Mouse (Mus musculus) hindbrain, embryonic 16.5 days (tissue): ENCODE results near the gene Ncoa7. TPM values are rescaled to one million over a fixed set of nuclear protein-coding genes. Genes with fewer than 3 reads are reported as not detected.

Source experiments
- ATAC-seq: fragments of 200-750 bp; cut with Nextera tagmentation; 2 replicates; pipeline ENCODE4 v1.8.0; 2017; ENCODE audit warnings: moderate TSS enrichment, moderate library complexity
- H3K27ac ChIP-seq: fragments of 300-500 bp; sonication (generic); 2 replicates; pipeline ENCODE4 v1.5.1; 2014; ENCODE audit warnings: low read depth, mild to moderate bottlenecking, control low read depth, low read length, moderate library complexity
- H3K27me3 ChIP-seq: fragments of 300-500 bp; sonication (generic); replicated peaks from 2 replicates; pipeline ENCODE4 v1.6.1; 2014; ENCODE audit warnings: low read length; ENCODE audit not compliant: control insufficient read depth, insufficient read depth
- H3K36me3 ChIP-seq: fragments of 300-500 bp; sonication (generic); 2 replicates; pipeline ENCODE4 v1.6.1; 2014; ENCODE audit warnings: mild to moderate bottlenecking, low read length, moderate library complexity, mixed read lengths; ENCODE audit not compliant: control insufficient read depth, insufficient read depth
- H3K4me1 ChIP-seq: fragments of 300-500 bp; sonication (generic); 2 replicates; pipeline ENCODE4 v1.6.1; 2014; ENCODE audit warnings: low read depth, low read length; ENCODE audit not compliant: control insufficient read depth, insufficient read depth
- H3K4me2 ChIP-seq: fragments of 300-500 bp; sonication (generic); 2 replicates; pipeline ENCODE4 v1.6.1; 2014; ENCODE audit warnings: mild to moderate bottlenecking, low read length, control low read depth, moderate library complexity
- H3K4me3 ChIP-seq: fragments of 300-500 bp; sonication (generic); 2 replicates; pipeline ENCODE4 v1.5.1; 2014; ENCODE audit warnings: mild to moderate bottlenecking, low read length, control low read depth, moderate library complexity
- H3K9ac ChIP-seq: fragments of 300-500 bp; sonication (generic); 2 replicates; pipeline ENCODE4 v1.6.1; 2014; ENCODE audit warnings: low read depth, mild to moderate bottlenecking, control low read depth, low read length, moderate library complexity
- H3K9me3 ChIP-seq: fragments of 300-500 bp; sonication (generic); 2 replicates; pipeline ENCODE4 v1.6.1; 2014; ENCODE audit warnings: mild to moderate bottlenecking, low read length, moderate library complexity; ENCODE audit not compliant: control insufficient read depth
- WGBS: fragments of 180-500 bp; shearing (Covaris S2); extraction: QIAGEN DNeasy Blood & Tissue Kit; methylation state at CpG from one replicate; pipeline ENCODE4 v1.1.7; 2014; 5-methylcytosine and 5-hydroxymethylcytosine counted together
- polyA plus RNA-seq: library from polyadenylated mRNA; unstranded; fragments of >200 nt; fragmentation: Nextera tagmentation; extraction: Ambion mirVana; gene quantifications from 2 replicates; pipeline ENCODE4 v1.2.1, GENCODE M21; 2015

The Ncoa7 gene
- polyA plus RNA-seq, result 25.6 and 26.1 TPM in 2 replicates

DNA sequence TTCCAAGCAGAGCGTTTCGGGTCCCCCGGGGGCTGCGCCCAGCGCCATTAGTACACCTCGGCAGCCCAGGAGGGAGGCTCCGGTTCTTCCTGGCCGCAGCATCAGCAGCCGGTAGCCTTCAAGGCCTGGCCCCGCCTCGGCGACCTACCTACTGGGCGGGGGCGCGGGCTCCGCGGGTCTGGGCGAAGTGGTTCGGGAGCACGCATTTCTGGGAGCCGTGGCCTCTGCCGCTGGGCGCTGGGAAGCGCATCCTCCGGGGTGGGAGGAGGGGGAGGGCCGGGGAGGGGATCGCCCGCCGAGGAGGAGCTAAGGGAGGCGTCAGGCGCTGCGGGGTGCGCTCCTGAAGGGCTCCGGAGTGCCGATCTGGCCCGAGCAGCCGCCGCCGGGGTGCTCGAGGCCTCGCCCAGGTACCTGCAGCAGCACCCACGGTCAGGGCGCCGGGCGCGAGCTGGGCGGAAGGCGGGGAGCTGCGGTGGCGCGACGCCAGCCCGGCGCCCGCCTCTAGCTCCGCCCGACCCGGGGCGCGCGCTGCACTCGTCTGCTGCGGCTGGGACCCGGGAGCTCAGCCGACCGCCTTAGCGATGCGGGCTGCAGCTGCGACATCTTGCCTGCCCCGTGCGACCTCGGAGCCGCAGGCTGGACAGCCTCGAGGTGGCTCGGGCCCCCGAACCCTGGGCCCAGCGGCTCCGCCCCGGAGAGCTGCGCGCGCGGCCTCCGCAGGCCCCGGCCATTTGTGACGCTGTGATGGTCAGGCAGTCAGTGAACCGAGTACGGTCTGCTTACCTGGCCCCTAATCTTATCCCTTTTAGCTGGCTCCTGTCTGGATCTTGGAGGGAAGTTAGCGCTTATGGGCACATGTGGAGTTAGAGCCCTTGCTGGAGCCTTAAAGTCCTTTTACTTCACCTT lies at the start of gene Ncoa7:
Gene Ncoa7 (minus strand): TSS at position 646 of the 906 bp plus-strand sequence.
- Histone ChIP-seq H3K4me2 (peak within 1 kb of the TSS; percentile 70), H3K4me3 (peak within 1 kb of the TSS; percentile 69), H3K4me1 (peaks cover 7% of the 10 kb centered on the region), H3K36me3 (no peaks in the 10 kb centered on the region), H3K9me3 (no peaks in the 10 kb centered on the region), H3K9ac (peak within 1 kb of the TSS; percentile 97), H3K27me3 (no peaks in the 10 kb centered on the region), H3K27ac (peak within 1 kb of the TSS; percentile 99)
- peak; percentile 94 for ATAC-seq
- under 1% methylated on average over 57 of the region's 89 CpGs for WGBS

GRCm38 (mm10) chr10:30845101-30845825 lies 42.1 kb upstream of the Ncoa7 start:
- WGBS, result 22% methylated on average over 13 of the region's 13 CpGs
- H3K4me2 ChIP-seq, result no peak overlapping the region

DNA sequence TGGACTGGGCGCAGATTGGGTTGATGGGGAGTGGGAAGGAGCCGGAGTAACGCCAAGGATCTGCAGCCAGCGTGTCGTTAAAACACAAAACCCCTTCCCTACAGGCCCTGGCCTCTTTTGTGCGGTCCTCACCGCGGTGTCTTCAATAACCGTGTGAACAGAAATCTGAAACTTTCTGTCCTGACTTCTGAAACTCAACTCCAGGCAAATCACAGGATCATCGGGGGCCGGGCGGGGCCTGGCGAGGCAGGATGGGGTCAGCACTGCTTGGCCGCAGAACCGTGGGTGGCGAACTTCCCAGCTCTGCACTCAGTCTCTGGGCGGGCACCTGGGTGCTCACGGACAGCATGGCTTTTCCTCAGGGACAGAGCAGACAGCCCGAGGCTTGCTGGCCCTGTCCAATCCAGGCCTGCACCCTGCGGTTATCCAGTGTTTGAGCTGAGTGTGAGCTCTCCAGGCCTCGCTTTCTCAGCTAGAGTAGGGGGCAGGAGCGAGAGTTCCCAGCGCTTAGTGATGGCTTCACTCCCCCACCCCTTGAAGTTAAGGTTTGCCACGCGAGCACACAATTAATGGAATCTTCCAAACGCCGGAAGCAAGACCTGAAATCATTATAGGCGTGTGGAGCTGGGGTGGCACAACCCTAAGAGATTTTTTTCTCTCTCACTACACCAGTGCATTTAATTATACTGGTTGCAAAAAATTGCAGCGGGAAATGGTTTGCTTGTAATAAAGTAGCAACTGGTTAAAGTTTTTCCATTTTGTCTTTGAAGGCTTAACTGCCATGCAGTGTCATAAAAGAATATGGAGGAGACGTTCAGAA lies 41.3 kb upstream of the Ncoa7 start:
- peaks cover 17% of the 10 kb centered on the region for H3K27me3 ChIP-seq

More at GRCm38 (mm10) chr10:30845101-30845825, 42.1 kb upstream of the Ncoa7 start:
- Histone ChIP-seq H3K27ac (no peak overlapping the region), H3K9ac (no peak overlapping the region), H3K27me3 (peaks cover 17% of the 10 kb centered on the region), H3K36me3 (no peaks in the 10 kb centered on the region), H3K9me3 (no peaks in the 10 kb centered on the region), H3K4me3 (no peak overlapping the region), H3K4me1 (peaks cover 19% of the 10 kb centered on the region)
- no peak for ATAC-seq

DNA sequence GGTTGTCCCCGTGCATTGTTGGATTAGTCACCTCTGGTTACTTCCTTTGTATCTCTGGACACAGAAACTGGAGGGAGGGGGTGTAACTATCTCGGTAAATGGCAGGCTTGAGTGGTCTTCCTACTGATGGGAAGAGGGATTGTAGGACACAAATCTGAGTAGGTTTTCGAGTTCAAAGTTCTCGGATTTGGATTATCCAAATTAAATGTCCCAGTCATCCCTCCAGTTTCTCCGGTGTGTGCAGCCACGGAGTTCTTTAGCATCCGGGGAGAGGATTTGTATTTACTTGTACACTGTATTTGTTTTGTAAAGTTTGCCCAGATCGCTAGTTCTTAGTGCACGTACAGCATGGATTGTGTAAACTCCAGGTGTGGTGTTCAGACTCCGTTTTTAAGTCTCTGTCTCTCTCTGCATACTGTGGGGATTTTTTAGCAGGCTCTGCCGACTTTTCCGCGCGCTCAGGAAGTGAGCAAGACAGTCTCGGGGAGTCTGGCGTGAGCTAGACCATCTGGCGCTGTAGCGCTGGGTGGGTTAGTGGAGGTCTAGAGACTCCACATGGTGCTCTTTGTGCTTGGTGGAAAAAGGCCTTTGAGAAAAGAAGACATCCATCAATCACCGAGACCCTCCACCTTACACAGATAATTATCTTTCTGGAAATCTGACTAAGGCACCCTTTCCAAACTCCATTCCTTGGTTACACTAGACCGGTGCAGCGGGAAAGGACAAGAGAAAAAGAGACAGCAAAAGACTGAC lies 40.5 kb upstream of the Ncoa7 start:
- H3K27ac ChIP-seq, result 0 out of 2 replicates have a peak overlapping the region, but pooled peaks have one; percentile 18
- no peak; the same call in 1 of the 2 replicates for ATAC-seq
- WGBS, result under 1% methylated on average over 21 of the region's 21 CpGs
- peaks cover 17% of the 10 kb centered on the region for H3K27me3 ChIP-seq
- H3K4me3 ChIP-seq, result peak overlapping the region; percentile 56
- peak overlapping the region; percentile 59; the same call in 1 of the 2 replicates for H3K9ac ChIP-seq
- H3K4me2 ChIP-seq, result peak overlapping the region; percentile 69
- peaks cover 19% of the 10 kb centered on the region for H3K4me1 ChIP-seq
- no peaks in the 10 kb centered on the region for H3K9me3 ChIP-seq
- H3K36me3 ChIP-seq, result no peaks in the 10 kb centered on the region

More for the DNA sequence above, 41.3 kb upstream of the Ncoa7 start:
- Histone ChIP-seq H3K4me3 (peak overlapping the region; percentile 56), H3K9ac (peak overlapping the region; percentile 44; the same call in 1 of the 2 replicates), H3K9me3 (no peaks in the 10 kb centered on the region), H3K36me3 (no peaks in the 10 kb centered on the region), H3K27ac (no peak overlapping the region), H3K4me2 (peak overlapping the region; percentile 69), H3K4me1 (peaks cover 19% of the 10 kb centered on the region)
- 4% methylated on average over 30 of the region's 30 CpGs for WGBS
- ATAC-seq, result 0 out of 2 replicates have a peak, but pooled peaks have one; percentile 2

DNA sequence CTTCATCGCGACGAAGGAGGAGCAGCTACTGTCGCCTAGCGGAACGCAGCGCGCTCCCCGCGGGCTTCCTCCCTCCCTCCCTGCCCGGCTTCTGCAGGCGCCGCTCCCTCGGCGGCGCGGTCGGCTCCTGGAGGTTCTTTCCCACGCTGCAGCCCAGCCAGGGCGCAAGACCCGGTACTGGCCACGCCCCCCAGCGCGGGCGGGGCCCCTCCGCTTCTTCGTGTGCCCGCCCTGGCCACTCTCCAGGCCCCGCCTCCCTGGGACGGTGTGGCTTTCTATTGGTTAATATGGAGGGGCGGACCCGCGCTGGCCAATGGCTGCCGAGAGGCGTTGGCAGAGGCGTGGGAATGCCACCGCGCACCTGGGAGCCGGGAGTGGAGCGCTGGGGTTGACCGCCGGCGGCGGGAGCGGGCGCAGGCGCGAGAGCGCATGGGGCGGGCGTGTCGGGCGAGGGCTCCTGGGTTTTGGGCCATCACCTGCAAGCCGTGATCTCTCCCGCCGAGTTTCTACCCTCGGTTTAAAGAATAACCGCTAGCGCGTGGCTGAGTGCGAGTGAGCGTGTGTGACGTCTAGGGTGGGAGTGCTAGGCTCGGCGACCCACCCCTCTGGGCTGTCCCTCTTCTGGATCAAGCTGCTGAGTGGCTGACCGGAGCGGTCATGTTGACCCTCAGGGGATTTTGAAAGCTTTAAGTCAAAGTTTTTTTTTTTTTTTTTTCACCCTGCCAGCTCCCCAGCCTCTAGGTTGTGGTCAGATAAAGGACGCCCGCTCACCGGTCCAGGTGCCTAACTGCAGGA lies 39.7 kb upstream of the Ncoa7 start, which contains the start of gene Hey2:
Gene Hey2 (minus strand): TSS at position 159 of the 795 bp plus-strand sequence.
- peak within 1 kb of the TSS; percentile 71 for H3K27ac ChIP-seq
- ATAC-seq, result peak; percentile 99
- peaks cover 17% of the 10 kb centered on the region for H3K27me3 ChIP-seq

GRCm38 (mm10) chr10:30842228-30842627 lies 39.1 kb upstream of the Ncoa7 start:
- Histone ChIP-seq H3K4me1 (peaks cover 19% of the 10 kb centered on the region), H3K9me3 (no peaks in the 10 kb centered on the region), H3K4me2 (peak overlapping the region; percentile 69), H3K4me3 (peak overlapping the region; percentile 56), H3K27me3 (peaks cover 17% of the 10 kb centered on the region), H3K36me3 (no peaks in the 10 kb centered on the region), H3K9ac (peak overlapping the region; percentile 64), H3K27ac (peak overlapping the region; percentile 71)
- ATAC-seq, result peak; percentile 70
- WGBS, result 1% methylated on average over 29 of the region's 29 CpGs

More for the DNA sequence above, 39.7 kb upstream of the Ncoa7 start, which contains the start of gene Hey2:
- Histone ChIP-seq H3K9ac (peak within 1 kb of the TSS; percentile 64), H3K4me1 (peaks cover 19% of the 10 kb centered on the region), H3K4me2 (peak within 1 kb of the TSS; percentile 69), H3K9me3 (no peaks in the 10 kb centered on the region), H3K4me3 (peak within 1 kb of the TSS; percentile 56), H3K36me3 (no peaks in the 10 kb centered on the region)
- under 1% methylated on average over 61 of the region's 70 CpGs for WGBS

GRCm38 (mm10) chr10:30840824-30841223 lies 37.7 kb upstream of the Ncoa7 start:
- peak overlapping the region; percentile 7 for H3K4me3 ChIP-seq

More at GRCm38 (mm10) chr10:30840824-30841223, 37.7 kb upstream of the Ncoa7 start:
- 81% methylated on average over 5 of the region's 5 CpGs for WGBS
- peaks cover 19% of the 10 kb centered on the region for H3K4me1 ChIP-seq
- H3K4me2 ChIP-seq, result peak overlapping the region; percentile 69
- ATAC-seq, result no peak
- peaks cover 7% of the 10 kb centered on the region for H3K27me3 ChIP-seq
- H3K9me3 ChIP-seq, result no peaks in the 10 kb centered on the region
- H3K27ac ChIP-seq, result no peak overlapping the region
- no peaks in the 10 kb centered on the region for H3K36me3 ChIP-seq
- no peak overlapping the region for H3K9ac ChIP-seq
